Mouse (Mus musculus) right cerebral cortex, postnatal 25 days (tissue): Measurements from ENCODE around the gene Spin2c.

Source experiments
- DNase-seq: peaks from one replicate; pipeline ENCODE4 v3.0.0; 2022

Gene Spin2c

GRCm38 (mm10) chrX:153831951-153832561 is at the start of gene Spin2c:
Gene Spin2c (plus strand): TSS chrX:153832225.
- peak; percentile 52 for DNase-seq

GRCm38 (mm10) chrX:153832606-153833005 is 581 bp downstream of the Spin2c start:
- DNase-seq: no peak
